Mouse (Mus musculus) embryonic facial prominence, embryonic 14.5 days (tissue): Measurements from ENCODE around the gene Sertad1. TPM values are rescaled to one million over a fixed set of nuclear protein-coding genes. Genes with fewer than 3 reads are reported as not detected.
A peak's percentile ranks its signal among the peaks of the same experiment; 100 is the strongest.

ENCODE experiments used
- ATAC-seq: fragments of 200-750 bp; cut with Nextera tagmentation; 2 replicates; pipeline ENCODE4 v1.8.0; 2017; ENCODE audit warnings: low read depth, moderate number of reproducible peaks, moderate TSS enrichment
- DNase-seq: peaks from one replicate; pipeline ENCODE4 v3.0.0-alpha.2; 2015; ENCODE audit warnings: low spot score
- H3K27ac ChIP-seq: fragments of 300-500 bp; sonication (generic); replicated peaks from 2 replicates; pipeline ENCODE4 v1.5.1; 2014; ENCODE audit warnings: low read depth, mild to moderate bottlenecking, low read length, moderate library complexity
- H3K27me3 ChIP-seq: fragments of 300-500 bp; sonication (generic); replicated peaks from 2 replicates; pipeline ENCODE4 v1.6.1; 2014; ENCODE audit warnings: low read length; ENCODE audit not compliant: control insufficient read depth, insufficient read depth
- H3K36me3 ChIP-seq: fragments of 300-500 bp; sonication (generic); 2 replicates; pipeline ENCODE4 v1.6.1; 2014; ENCODE audit warnings: low read length, mixed read lengths; ENCODE audit not compliant: control insufficient read depth, insufficient read depth
- H3K4me1 ChIP-seq: fragments of 300-500 bp; sonication (generic); 2 replicates; pipeline ENCODE4 v1.6.1; 2014; ENCODE audit warnings: antibody characterized with exemption, low read length; ENCODE audit not compliant: control insufficient read depth, insufficient read depth
- H3K4me2 ChIP-seq: fragments of 300-500 bp; sonication (generic); 2 replicates; pipeline ENCODE4 v1.6.1; 2014; ENCODE audit warnings: low read depth, mild to moderate bottlenecking, low read length, moderate library complexity, mixed read lengths
- H3K4me3 ChIP-seq: fragments of 300-500 bp; sonication (generic); 2 replicates; pipeline ENCODE4 v1.5.1; 2014; ENCODE audit warnings: low read depth, mild to moderate bottlenecking, low read length
- H3K9ac ChIP-seq: fragments of 300-500 bp; sonication (generic); 2 replicates; pipeline ENCODE4 v1.6.1; 2014; ENCODE audit warnings: low read depth, mild to moderate bottlenecking, low read length, moderate library complexity, mixed read lengths
- H3K9me3 ChIP-seq: fragments of 300-500 bp; sonication (generic); 2 replicates; pipeline ENCODE4 v1.6.1; 2016; ENCODE audit warnings: low read length; ENCODE audit not compliant: control insufficient read depth
- WGBS: fragments of 180-500 bp; shearing (Covaris S2); extraction: QIAGEN DNeasy Blood & Tissue Kit; methylation state at CpG from one replicate; pipeline ENCODE4 v1.1.7; 2014; 5-methylcytosine and 5-hydroxymethylcytosine counted together
- polyA plus RNA-seq: library from polyadenylated mRNA; unstranded; fragments of >200 nt; fragmentation: Nextera tagmentation; extraction: Ambion mirVana; gene quantifications from 2 replicates; pipeline ENCODE4 v1.2.1, GENCODE M21; 2014

Sertad1 gene
- polyA plus RNA-seq, 1 experiment from 2014 or later, result 34.7 TPM

- H3K27ac ChIP-seq, result no peak overlapping the region
- WGBS, result 58% methylated on average over 10 of the region's 10 CpGs
Observed at GRCm38 (mm10) chr7:27449256-27449862, 37.4 kb upstream of the Sertad1 start.

GRCm38 (mm10) chr7:27451359-27451758 is 35.4 kb upstream of the Sertad1 start:
- 91% methylated on average over 2 of the region's 2 CpGs for WGBS
- H3K4me1 ChIP-seq, result peaks cover 12% of the 10 kb centered on the region; the same call in 1 of the 2 replicates
- no peaks in the 10 kb centered on the region for H3K9me3 ChIP-seq
- H3K4me3 ChIP-seq, result no peak overlapping the region
- no peaks in the 10 kb centered on the region for H3K36me3 ChIP-seq
- ATAC-seq (no peak), DNase-seq (no peak)
- H3K9ac ChIP-seq, result no peak overlapping the region
- peaks cover 11% of the 10 kb centered on the region for H3K27me3 ChIP-seq
- no peak overlapping the region for H3K4me2 ChIP-seq
- no peak overlapping the region for H3K27ac ChIP-seq

More at GRCm38 (mm10) chr7:27449256-27449862, 37.4 kb upstream of the Sertad1 start:
- Histone ChIP-seq H3K4me2 (peak overlapping the region; percentile 97; the same call in 1 of the 2 replicates), H3K4me1 (peaks cover 12% of the 10 kb centered on the region; the same call in 1 of the 2 replicates), H3K4me3 (no peak overlapping the region), H3K36me3 (no peaks in the 10 kb centered on the region), H3K27me3 (peaks cover 26% of the 10 kb centered on the region), H3K9me3 (no peaks in the 10 kb centered on the region), H3K9ac (no peak overlapping the region)
- DNase-seq (no peak), ATAC-seq (no peak)

GRCm38 (mm10) chr7:27452206-27452770 is 34.4 kb upstream of the Sertad1 start:
- Histone ChIP-seq H3K9ac (no peak overlapping the region), H3K9me3 (no peaks in the 10 kb centered on the region), H3K4me1 (peaks cover 8% of the 10 kb centered on the region; the same call in 1 of the 2 replicates), H3K4me2 (no peak overlapping the region), H3K36me3 (no peaks in the 10 kb centered on the region), H3K27me3 (peaks cover 2% of the 10 kb centered on the region; the same call in 1 of the 2 replicates), H3K4me3 (no peak overlapping the region), H3K27ac (no peak overlapping the region)
- WGBS, result 43% methylated on average over 13 of the region's 13 CpGs
- DNase-seq (no peak), ATAC-seq (no peak)

- H3K4me1 ChIP-seq, result no peaks in the 10 kb centered on the region
- no peaks in the 10 kb centered on the region for H3K9me3 ChIP-seq
- H3K27me3 ChIP-seq, result no peaks in the 10 kb centered on the region
- 70% methylated on average over 10 of the region's 10 CpGs for WGBS
- DNase-seq, result no peak
- no peaks in the 10 kb centered on the region for H3K36me3 ChIP-seq
- no peak overlapping the region for H3K9ac ChIP-seq
- no peak overlapping the region for H3K4me2 ChIP-seq
- no peak for ATAC-seq
- no peak overlapping the region for H3K27ac ChIP-seq
- no peak overlapping the region for H3K4me3 ChIP-seq
Observed at GRCm38 (mm10) chr7:27454461-27455121, 32.1 kb upstream of the Sertad1 start.

GRCm38 (mm10) chr7:27455273-27455672 is 31.4 kb upstream of the Sertad1 start:
- Histone ChIP-seq H3K27me3 (no peaks in the 10 kb centered on the region), H3K9ac (no peak overlapping the region), H3K36me3 (no peaks in the 10 kb centered on the region), H3K4me1 (no peaks in the 10 kb centered on the region), H3K4me2 (no peak overlapping the region), H3K27ac (no peak overlapping the region), H3K9me3 (no peaks in the 10 kb centered on the region), H3K4me3 (no peak overlapping the region)
- DNase-seq (no peak), ATAC-seq (no peak)
- 89% methylated on average over 3 of the region's 3 CpGs for WGBS

- no peaks in the 10 kb centered on the region for H3K4me1 ChIP-seq
- 94% methylated on average over 4 of the region's 4 CpGs for WGBS
- no peak for ATAC-seq
Observed at GRCm38 (mm10) chr7:27458614-27459013, 28.1 kb upstream of the Sertad1 start.

GRCm38 (mm10) chr7:27459640-27460039 is 27.1 kb upstream of the Sertad1 start:
- no peak for ATAC-seq
- no peak overlapping the region for H3K27ac ChIP-seq
- no peaks in the 10 kb centered on the region for H3K4me1 ChIP-seq
- DNase-seq, result no peak
- H3K9me3 ChIP-seq, result no peaks in the 10 kb centered on the region
- WGBS, result 92% methylated on average over 5 of the region's 5 CpGs
- no peaks in the 10 kb centered on the region for H3K36me3 ChIP-seq
- no peaks in the 10 kb centered on the region for H3K27me3 ChIP-seq
- H3K4me3 ChIP-seq, result no peak overlapping the region
- H3K4me2 ChIP-seq, result no peak overlapping the region
- H3K9ac ChIP-seq, result no peak overlapping the region

More at GRCm38 (mm10) chr7:27458614-27459013, 28.1 kb upstream of the Sertad1 start:
- no peak for DNase-seq
- H3K27ac ChIP-seq, result no peak overlapping the region
- no peak overlapping the region for H3K9ac ChIP-seq
- no peak overlapping the region for H3K4me2 ChIP-seq
- no peak overlapping the region for H3K4me3 ChIP-seq
- no peaks in the 10 kb centered on the region for H3K27me3 ChIP-seq
- H3K36me3 ChIP-seq, result no peaks in the 10 kb centered on the region
- H3K9me3 ChIP-seq, result no peaks in the 10 kb centered on the region

- Histone ChIP-seq H3K9ac (no peak overlapping the region), H3K4me2 (no peak overlapping the region), H3K27ac (no peak overlapping the region), H3K9me3 (no peaks in the 10 kb centered on the region), H3K27me3 (no peaks in the 10 kb centered on the region), H3K4me1 (no peaks in the 10 kb centered on the region), H3K4me3 (no peak overlapping the region), H3K36me3 (no peaks in the 10 kb centered on the region)
- 74% methylated on average over 6 of the region's 6 CpGs for WGBS
- ATAC-seq (no peak), DNase-seq (no peak)
Observed at GRCm38 (mm10) chr7:27460477-27460876, 26.2 kb upstream of the Sertad1 start.
